Mouse (Mus musculus): ENCODE measurements around the gene Gadl1. TPM values are rescaled to one million over a fixed set of nuclear protein-coding genes. Genes with fewer than 3 reads are reported as not detected.

Gene Gadl1
- total RNA-seq, 1 experiment from 2014 or later: not detected

DNA sequence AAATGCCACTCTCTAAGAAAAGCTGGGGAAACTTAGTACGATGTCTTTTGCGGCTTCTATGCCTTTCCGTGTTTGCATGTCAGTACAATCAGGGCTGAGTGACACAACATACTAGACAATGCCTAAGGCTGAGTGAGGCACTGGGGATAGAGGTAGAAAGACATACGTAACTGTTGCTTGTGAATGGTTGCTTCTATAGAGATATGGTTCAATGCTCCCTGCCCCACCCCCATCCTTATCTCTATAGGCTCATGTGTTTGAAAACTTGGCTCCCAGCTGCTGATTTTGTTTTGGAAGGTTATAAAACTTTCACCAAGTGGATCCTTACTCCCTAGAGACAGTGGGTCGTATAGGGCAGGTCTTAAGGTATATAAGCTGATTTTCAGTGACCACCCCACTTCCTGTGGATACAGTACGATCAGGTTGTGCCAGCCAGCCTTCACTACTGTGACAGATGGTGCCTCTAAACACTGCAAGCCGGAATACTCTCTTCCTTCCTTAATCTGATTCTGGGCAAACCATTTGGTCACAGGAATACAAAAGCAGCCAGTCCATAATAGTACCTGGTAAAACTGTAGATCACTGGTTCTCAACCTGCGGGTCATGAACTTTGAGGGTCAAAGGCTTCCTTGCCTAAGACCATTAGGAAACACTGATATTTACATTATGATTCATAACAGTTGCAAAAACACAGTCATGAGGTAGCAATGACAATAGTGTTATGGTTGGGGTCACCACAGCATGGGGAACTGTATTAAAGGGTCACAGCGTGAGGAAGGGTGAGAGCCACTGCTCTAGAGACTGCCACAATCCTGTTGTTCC lies 202.1 kb downstream of the Gadl1 start:
- no peak for ATAC-seq (replicated peaks; ENCODE audit: insufficient number of reproducible peaks, low FRiP score, low TSS enrichment, poor library complexity, severe bottlenecking)

GRCm38 (mm10) chr9:116114339-116114738 lies 205.1 kb downstream of the Gadl1 start:
- ATAC-seq (replicated peaks; ENCODE audit: insufficient number of reproducible peaks, low FRiP score, low TSS enrichment, poor library complexity, severe bottlenecking): no peak

- ATAC-seq (replicated peaks; ENCODE audit: insufficient number of reproducible peaks, low FRiP score, low TSS enrichment, poor library complexity, severe bottlenecking): no peak
Measured at GRCm38 (mm10) chr9:116115875-116116274, 206.6 kb downstream of the Gadl1 start.

- no peak for ATAC-seq (replicated peaks; ENCODE audit: insufficient number of reproducible peaks, low FRiP score, low TSS enrichment, poor library complexity, severe bottlenecking)
Measured at GRCm38 (mm10) chr9:116118332-116118872, 209.1 kb downstream of the Gadl1 start.

DNA sequence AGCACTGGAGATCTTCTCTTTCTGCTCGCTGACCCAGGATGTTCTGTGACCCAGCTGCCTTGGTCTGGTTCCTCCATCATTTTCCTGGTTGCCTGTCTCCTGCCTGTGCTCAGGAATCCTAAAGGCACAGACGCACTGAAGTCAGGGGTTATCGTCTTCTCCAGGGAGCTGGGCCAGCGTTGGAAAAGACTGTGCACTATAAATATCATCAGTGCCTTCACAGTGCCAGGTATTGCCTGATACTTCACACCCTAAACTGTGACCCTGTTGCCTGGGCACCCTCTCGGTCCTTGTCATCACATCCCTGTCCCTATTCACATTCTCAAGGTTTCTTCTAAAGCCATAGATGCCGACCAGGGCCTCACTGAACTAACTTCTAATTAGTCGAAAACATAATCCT lies 210.7 kb downstream of the Gadl1 start:
- no peak for ATAC-seq (replicated peaks; ENCODE audit: insufficient number of reproducible peaks, low FRiP score, low TSS enrichment, poor library complexity, severe bottlenecking)

DNA sequence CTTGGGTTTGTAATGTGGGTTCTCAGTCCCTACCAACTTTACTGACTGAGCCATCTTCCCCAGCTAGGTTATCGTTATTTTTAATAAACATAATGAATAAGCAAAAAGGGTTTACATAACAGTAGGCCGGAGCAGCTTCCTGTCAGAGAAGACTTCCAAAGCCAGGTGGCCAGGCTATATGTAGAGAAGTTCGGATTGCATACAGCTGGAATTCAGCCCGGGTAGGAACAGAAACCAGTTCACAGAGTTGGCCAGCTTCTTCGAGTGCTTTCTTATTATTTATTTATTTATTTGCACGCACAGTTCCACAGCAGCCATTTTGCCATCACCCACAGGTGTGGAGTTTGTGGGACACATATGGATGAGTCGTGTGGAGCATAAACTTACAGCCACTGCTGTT lies 212.2 kb downstream of the Gadl1 start:
- no peak for ATAC-seq (replicated peaks; ENCODE audit: insufficient number of reproducible peaks, low FRiP score, low TSS enrichment, poor library complexity, severe bottlenecking)

GRCm38 (mm10) chr9:116122544-116122943 lies 213.3 kb downstream of the Gadl1 start:
- ATAC-seq (replicated peaks; ENCODE audit: insufficient number of reproducible peaks, low FRiP score, low TSS enrichment, poor library complexity, severe bottlenecking): no peak

- no peak for ATAC-seq (replicated peaks; ENCODE audit: insufficient number of reproducible peaks, low FRiP score, low TSS enrichment, poor library complexity, severe bottlenecking)
Measured at GRCm38 (mm10) chr9:116122969-116123589, 213.8 kb downstream of the Gadl1 start.

All from monocyte, adult 5-6 weeks (primary cell).